Mouse (Mus musculus) hindbrain, embryonic 11.5 days (tissue): Measurements from ENCODE around the gene Gm20388. TPM values are rescaled to one million over a fixed set of nuclear protein-coding genes. Genes with fewer than 3 reads are reported as not detected.

Source experiments
- ATAC-seq: fragments of 200-750 bp; cut with Nextera tagmentation; 2 replicates; pipeline ENCODE4 v1.8.0; 2017; ENCODE audit warnings: mild to moderate bottlenecking, moderate TSS enrichment, moderate library complexity; ENCODE audit not compliant: low FRiP score
- DNase-seq: peaks from one replicate; pipeline ENCODE4 v3.0.0-alpha.2; 2015; ENCODE audit warnings: low spot score
- H3K27ac ChIP-seq: fragments of 300-500 bp; sonication (generic); 2 replicates; pipeline ENCODE4 v1.5.1; 2014; ENCODE audit warnings: mild to moderate bottlenecking, low read depth, low read length
- H3K27me3 ChIP-seq: fragments of 300-500 bp; sonication (generic); 2 replicates; pipeline ENCODE4 v1.6.1; 2014; ENCODE audit warnings: mild to moderate bottlenecking, low read length, moderate library complexity, mixed read lengths; ENCODE audit not compliant: control insufficient read depth, insufficient read depth
- H3K36me3 ChIP-seq: fragments of 300-500 bp; sonication (generic); 2 replicates; pipeline ENCODE4 v1.6.1; 2014; ENCODE audit warnings: mild to moderate bottlenecking, low read length, moderate library complexity, mixed read lengths; ENCODE audit not compliant: control insufficient read depth, insufficient read depth
- H3K4me1 ChIP-seq: fragments of 300-500 bp; sonication (generic); replicated peaks from 2 replicates; pipeline ENCODE4 v1.6.1; 2014; ENCODE audit warnings: low read length, mixed read lengths; ENCODE audit not compliant: control insufficient read depth, insufficient read depth
- H3K4me2 ChIP-seq: fragments of 300-500 bp; sonication (generic); replicated peaks from 2 replicates; pipeline ENCODE4 v1.6.1; 2014; ENCODE audit warnings: mild to moderate bottlenecking, low read depth, low read length
- H3K4me3 ChIP-seq: fragments of 300-500 bp; sonication (generic); 2 replicates; pipeline ENCODE4 v1.5.1; 2014; ENCODE audit warnings: low read depth, low read length
- H3K9ac ChIP-seq: fragments of 300-500 bp; sonication (generic); 2 replicates; pipeline ENCODE4 v1.6.1; 2014; ENCODE audit warnings: low read depth, low read length
- H3K9me3 ChIP-seq: fragments of 300-500 bp; sonication (generic); 2 replicates; pipeline ENCODE4 v1.6.1; 2016; ENCODE audit warnings: low read length; ENCODE audit not compliant: control insufficient read depth
- whole genome bisulfite sequencing: fragments of 180-500 bp; shearing (Covaris S2); extraction: QIAGEN DNeasy Blood & Tissue Kit; methylation state at CpG from one replicate; pipeline ENCODE4 v1.1.7; 2014; 5-methylcytosine and 5-hydroxymethylcytosine counted together
- polyA plus RNA-seq: library from polyadenylated mRNA; unstranded; fragments of >200 nt; fragmentation: Nextera tagmentation; extraction: Ambion mirVana; gene quantifications from 2 replicates; pipeline ENCODE4 v1.2.1, GENCODE M21; 2014

Gene Gm20388
- polyA plus RNA-seq, 1 experiment from 2014 or later: 11.8 TPM

GRCm38 (mm10) chr8:124204001-124204601 lies 4293.5 kb downstream of the Gm20388 start:
- DNase-seq (no peak), ATAC-seq (no peak)
- Histone ChIP-seq H3K4me3 (no peak overlapping the region), H3K36me3 (no peaks in the 10 kb centered on the region), H3K9ac (no peak overlapping the region), H3K9me3 (no peaks in the 10 kb centered on the region), H3K27me3 (no peaks in the 10 kb centered on the region), H3K27ac (no peak overlapping the region), H3K4me1 (no peaks in the 10 kb centered on the region), H3K4me2 (no peak overlapping the region)
- WGBS: 66% methylated on average over 13 of the region's 13 CpGs

GRCm38 (mm10) chr8:124212148-124212547 lies 4301.5 kb downstream of the Gm20388 start:
- H3K4me2 ChIP-seq: no peak overlapping the region

GRCm38 (mm10) chr8:124216951-124217350 lies 4306.3 kb downstream of the Gm20388 start:
- Histone ChIP-seq H3K9ac (no peak overlapping the region), H3K36me3 (no peaks in the 10 kb centered on the region), H3K4me2 (no peak overlapping the region), H3K9me3 (no peaks in the 10 kb centered on the region), H3K27ac (no peak overlapping the region), H3K4me3 (no peak overlapping the region), H3K27me3 (no peaks in the 10 kb centered on the region), H3K4me1 (no peaks in the 10 kb centered on the region)
- no peak for DNase-seq
- ATAC-seq: no peak

More at GRCm38 (mm10) chr8:124212148-124212547, 4301.5 kb downstream of the Gm20388 start:
- Histone ChIP-seq H3K4me3 (no peak overlapping the region), H3K9ac (no peak overlapping the region), H3K9me3 (no peaks in the 10 kb centered on the region), H3K27me3 (no peaks in the 10 kb centered on the region), H3K4me1 (no peaks in the 10 kb centered on the region), H3K27ac (no peak overlapping the region), H3K36me3 (no peaks in the 10 kb centered on the region)
- DNase-seq: no peak
- 90% methylated on average over 2 of the region's 2 CpGs for WGBS
- ATAC-seq: no peak

GRCm38 (mm10) chr8:124229883-124230282 lies 4319.2 kb downstream of the Gm20388 start:
- H3K9ac ChIP-seq: no peak overlapping the region
- DNase-seq (no peak), ATAC-seq (no peak)
- 0 out of 2 replicates have a peak, but pooled peaks cover 6% of the 10 kb centered on the region for H3K4me1 ChIP-seq
- WGBS: 78% methylated on average over 2 of the region's 2 CpGs
- H3K4me3 ChIP-seq: no peak overlapping the region
- no peaks in the 10 kb centered on the region for H3K27me3 ChIP-seq
- no peak overlapping the region for H3K4me2 ChIP-seq
- no peaks in the 10 kb centered on the region for H3K36me3 ChIP-seq
- H3K27ac ChIP-seq: no peak overlapping the region
- no peaks in the 10 kb centered on the region for H3K9me3 ChIP-seq

- Histone ChIP-seq H3K9ac (no peak overlapping the region), H3K27ac (no peak overlapping the region), H3K9me3 (no peaks in the 10 kb centered on the region), H3K4me1 (0 out of 2 replicates have a peak, but pooled peaks cover 6% of the 10 kb centered on the region), H3K36me3 (no peaks in the 10 kb centered on the region), H3K4me2 (peak overlapping the region; percentile 39), H3K27me3 (no peaks in the 10 kb centered on the region), H3K4me3 (peak overlapping the region; percentile 97)
- DNase-seq (no peak), ATAC-seq (peak; percentile 63; the same call in 1 of the 2 replicates)
- WGBS: 59% methylated on average over 8 of the region's 8 CpGs
These were observed 4320.0 kb downstream of the Gm20388 start for GRCm38 (mm10) chr8:124230496-124231175.

- H3K27me3 ChIP-seq: no peaks in the 10 kb centered on the region
- H3K4me3 ChIP-seq: peak within 1 kb of the TSS; percentile 97
- H3K27ac ChIP-seq: peak within 1 kb of the TSS; percentile 72
- H3K4me1 ChIP-seq: 0 out of 2 replicates have a peak, but pooled peaks cover 6% of the 10 kb centered on the region
- H3K9me3 ChIP-seq: no peaks in the 10 kb centered on the region
- H3K4me2 ChIP-seq: peak within 1 kb of the TSS; percentile 98
- ATAC-seq (peak; percentile 77), DNase-seq (peak; percentile 95)
- peak within 1 kb of the TSS; percentile 90 for H3K9ac ChIP-seq
- H3K36me3 ChIP-seq: no peaks in the 10 kb centered on the region
- 0% methylated on average over 25 of the region's 53 CpGs for WGBS
These were observed 4320.5 kb downstream of the Gm20388 start, which contains the start of gene Galnt2 for GRCm38 (mm10) chr8:124231176-124231484. Gene Galnt2 (plus strand): TSS chr8:124231391.

GRCm38 (mm10) chr8:124231485-124232279 lies 4321.0 kb downstream of the Gm20388 start:
- DNase-seq: peak; percentile 62
- H3K4me2 ChIP-seq: peak overlapping the region; percentile 98
- under 1% methylated on average over 73 of the region's 83 CpGs for WGBS
- peak overlapping the region; percentile 72 for H3K27ac ChIP-seq
- peak overlapping the region; percentile 97 for H3K4me3 ChIP-seq
- no peaks in the 10 kb centered on the region for H3K9me3 ChIP-seq
- H3K9ac ChIP-seq: peak overlapping the region; percentile 90
- no peaks in the 10 kb centered on the region for H3K36me3 ChIP-seq
- H3K27me3 ChIP-seq: no peaks in the 10 kb centered on the region
- ATAC-seq: peak; percentile 71
- 0 out of 2 replicates have a peak, but pooled peaks cover 6% of the 10 kb centered on the region for H3K4me1 ChIP-seq

- Histone ChIP-seq H3K36me3 (no peaks in the 10 kb centered on the region), H3K9me3 (no peaks in the 10 kb centered on the region), H3K9ac (peak overlapping the region; percentile 90), H3K4me3 (peak overlapping the region; percentile 97), H3K4me1 (0 out of 2 replicates have a peak, but pooled peaks cover 6% of the 10 kb centered on the region), H3K4me2 (peak overlapping the region; percentile 98), H3K27ac (no peak overlapping the region), H3K27me3 (no peaks in the 10 kb centered on the region)
- 4% methylated on average over 18 of the region's 18 CpGs for WGBS
- DNase-seq: no peak
- ATAC-seq: no peak
These were observed 4321.6 kb downstream of the Gm20388 start for GRCm38 (mm10) chr8:124232280-124232600.
